Mouse (Mus musculus) right cerebral cortex, postnatal 4 days (tissue): Measurements from ENCODE around the gene Dnajc28.
"Not testable (repeated sequence)": the region's sequence is repeated elsewhere in the genome, so short reads cannot be mapped to it uniquely, and the experiment has no call there.

Experiments
- DNase-seq: peaks from one replicate; pipeline ENCODE4 v3.0.0-alpha.2; 2022

The Dnajc28 gene

DNA sequence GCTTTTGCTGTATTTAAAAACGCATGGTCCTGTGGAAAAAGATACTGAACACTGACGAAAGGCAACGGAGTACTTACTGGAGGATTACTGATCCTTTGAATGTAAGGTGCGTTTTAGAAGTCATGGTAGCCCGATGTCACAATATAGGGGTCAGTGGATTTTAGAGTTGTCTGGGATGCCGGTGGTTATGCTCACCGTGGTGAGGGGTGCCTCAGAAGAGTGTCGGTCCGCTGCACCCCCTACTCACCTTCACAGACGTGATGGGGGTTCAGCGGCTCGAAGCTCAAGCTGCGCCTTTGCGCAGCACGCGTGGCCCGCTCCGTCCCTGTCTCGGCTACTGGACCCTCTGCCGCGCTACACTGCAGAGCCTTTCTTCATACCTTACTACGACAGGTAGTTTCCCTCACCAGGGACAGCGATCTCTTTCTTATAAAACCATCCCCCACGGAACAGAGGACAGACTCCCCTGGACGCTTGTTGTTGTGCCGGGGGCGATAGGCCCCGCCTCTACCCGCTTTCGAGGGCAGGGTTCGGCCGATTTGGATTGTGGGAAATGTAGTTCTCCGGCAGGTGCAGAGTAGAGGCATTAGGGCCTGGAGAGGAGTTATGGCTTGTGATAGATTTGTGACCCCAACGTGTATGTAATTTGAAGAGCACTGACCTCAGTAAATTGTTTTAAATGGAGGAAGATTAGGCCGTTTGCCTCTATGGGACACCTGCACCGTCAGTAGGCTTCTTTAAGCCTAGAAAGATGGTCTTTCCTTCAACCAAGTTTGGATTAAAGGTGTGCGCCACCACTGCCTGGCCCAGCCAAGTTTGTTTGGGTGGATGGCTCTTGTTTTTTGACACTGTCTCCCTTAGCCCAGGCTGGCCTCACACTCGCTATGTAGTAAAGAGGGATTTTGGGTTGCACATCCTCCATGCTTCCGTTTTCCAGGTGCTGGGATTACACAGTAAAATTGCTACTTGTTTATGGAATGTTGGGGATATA is at the start of gene Dnajc28:
Dnajc28 (minus strand) TSS at position 516 of the 991 bp plus-strand sequence.
- peak; percentile 73 for DNase-seq

DNA sequence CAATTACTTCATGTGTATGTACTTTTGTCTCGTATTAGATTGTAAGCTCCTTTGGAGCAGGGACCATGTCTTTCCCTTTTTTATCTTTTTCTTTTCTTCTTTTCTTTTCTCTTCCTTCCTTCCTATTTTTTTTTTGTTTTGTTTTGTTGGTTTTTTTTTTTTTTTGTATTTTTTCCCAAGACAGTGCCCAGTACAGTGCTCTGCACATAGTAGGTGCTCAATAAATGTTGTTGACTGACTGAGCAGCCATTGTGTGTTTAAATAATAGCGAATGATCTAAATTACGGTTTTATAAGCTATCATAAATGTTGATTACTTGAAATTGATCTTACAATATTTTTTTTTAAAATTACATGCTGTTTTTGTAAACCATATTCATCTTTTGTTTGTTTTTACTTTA is 45.0 kb upstream of the Dnajc28 start:
- DNase-seq = no peak

DNA sequence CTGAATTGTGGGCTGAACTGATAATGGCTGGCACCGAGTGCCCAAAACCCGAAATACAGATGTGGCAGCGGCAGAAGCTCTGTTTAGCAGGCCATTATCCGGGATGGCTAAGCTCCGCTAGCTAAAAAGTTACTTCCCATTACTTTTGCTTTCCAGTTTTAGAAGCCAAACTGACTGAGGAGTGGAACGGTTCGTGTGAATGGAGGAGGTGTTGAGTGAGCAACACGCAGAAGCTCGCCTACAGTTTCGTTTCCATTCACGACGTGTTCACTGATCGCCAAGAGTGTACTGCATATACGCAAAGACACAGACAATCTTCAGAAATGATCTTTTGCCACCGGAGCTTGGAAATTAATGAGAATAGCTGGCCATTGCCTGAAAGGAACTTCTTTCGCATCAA is 43.5 kb upstream of the Dnajc28 start:
- DNase-seq = no peak

DNA sequence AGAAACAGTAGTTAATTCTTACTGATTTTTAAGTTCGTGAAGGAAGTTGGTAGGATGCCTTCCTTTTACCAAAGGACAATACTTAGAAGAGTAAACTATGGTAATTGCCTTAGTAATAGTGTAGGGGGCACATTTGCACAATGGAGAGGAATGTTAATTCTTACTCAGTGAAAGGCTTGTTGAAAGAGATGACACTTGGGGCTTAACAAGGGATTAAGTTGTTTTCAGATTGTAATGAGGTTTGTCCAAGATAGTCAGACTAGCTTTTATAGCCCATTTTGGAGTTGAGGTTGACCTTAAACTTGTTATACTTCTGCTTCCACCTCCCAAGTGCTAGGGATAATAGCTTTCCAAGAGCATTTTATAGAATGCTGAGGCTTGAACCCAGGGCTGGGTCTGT is 42.6 kb upstream of the Dnajc28 start:
- no peak for DNase-seq

DNA sequence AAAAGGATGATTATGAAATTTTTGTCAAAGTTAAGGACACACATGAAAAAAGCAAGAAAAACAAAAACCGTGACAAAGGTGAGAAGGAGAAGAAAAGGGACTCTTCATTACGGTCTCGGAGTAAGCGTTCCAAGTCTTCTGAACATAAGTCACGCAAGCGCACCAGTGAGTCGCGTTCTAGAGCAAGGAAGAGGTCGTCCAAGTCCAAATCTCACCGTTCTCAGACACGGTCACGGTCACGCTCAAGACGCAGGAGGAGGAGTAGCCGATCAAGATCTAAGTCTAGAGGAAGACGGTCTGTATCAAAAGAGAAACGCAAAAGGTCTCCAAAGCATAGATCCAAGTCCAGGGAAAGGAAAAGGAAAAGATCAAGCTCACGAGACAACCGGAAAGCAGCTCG is 41.0 kb upstream of the Dnajc28 start:
- no peak for DNase-seq

DNA sequence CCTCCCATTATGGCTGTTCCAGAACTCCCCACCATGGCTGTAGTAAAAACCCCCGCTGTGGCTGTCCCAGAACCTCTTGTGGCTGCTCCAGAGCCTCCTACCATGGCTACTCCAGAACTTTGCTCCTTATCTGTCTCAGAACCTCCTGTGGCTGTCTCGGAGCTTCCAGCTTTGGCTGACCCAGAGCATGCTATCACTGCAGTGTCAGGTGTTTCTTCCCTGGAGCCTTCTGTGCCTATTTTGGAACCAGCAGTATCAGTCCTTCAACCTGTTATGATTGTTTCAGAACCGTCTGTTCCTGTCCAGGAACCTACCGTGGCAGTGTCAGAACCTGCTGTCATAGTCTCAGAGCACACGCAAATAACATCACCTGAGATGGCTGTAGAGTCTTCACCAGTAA is 39.6 kb upstream of the Dnajc28 start:
- no peak for DNase-seq

DNA sequence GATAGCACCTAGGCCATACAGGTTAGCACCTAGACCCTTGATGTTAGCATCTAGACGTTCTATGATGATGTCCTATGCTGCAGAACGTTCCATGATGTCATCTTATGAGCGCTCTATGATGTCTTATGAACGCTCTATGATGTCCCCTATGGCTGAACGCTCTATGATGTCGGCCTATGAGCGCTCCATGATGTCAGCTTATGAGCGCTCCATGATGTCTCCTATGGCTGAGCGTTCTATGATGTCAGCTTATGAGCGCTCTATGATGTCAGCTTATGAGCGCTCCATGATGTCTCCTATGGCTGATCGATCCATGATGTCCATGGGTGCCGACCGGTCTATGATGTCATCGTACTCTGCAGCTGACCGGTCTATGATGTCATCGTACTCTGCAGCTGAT is 38.5 kb upstream of the Dnajc28 start:
- DNase-seq = no peak

DNA sequence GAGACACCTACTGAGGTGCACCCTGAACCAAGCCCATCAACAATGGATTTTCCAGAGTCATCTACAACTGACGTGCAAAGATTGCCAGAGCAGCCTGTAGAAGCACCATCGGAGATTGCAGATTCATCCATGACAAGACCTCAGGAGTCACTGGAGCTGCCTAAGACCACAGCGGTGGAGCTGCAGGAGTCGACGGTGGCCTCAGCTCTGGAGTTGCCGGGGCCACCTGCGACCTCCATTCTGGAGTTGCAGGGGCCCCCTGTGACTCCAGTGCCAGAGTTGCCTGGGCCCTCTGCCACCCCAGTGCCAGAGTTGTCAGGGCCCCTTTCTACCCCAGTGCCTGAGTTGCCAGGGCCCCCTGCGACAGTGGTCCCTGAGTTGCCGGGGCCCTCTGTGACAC is 36.5 kb upstream of the Dnajc28 start:
- no peak for DNase-seq

DNA sequence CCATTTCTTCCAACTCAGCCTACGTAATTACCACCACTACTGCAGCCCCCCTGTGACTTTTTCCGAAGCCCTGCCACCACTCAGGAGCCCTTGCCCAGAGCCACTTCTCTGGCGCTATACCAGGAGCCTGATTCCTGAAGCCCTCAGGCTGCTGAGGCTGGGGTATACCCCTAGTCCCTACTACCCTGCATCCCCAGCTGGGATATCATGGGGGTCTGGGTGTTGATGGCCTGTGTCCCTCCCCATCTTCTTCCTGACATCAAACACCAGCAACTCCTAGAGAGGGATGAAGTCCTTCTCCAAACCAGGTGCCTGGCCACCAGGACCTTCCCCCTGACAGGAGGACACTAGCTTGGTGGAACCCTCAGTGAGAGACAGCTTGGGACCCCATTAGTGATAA is 33.4 kb upstream of the Dnajc28 start:
- no peak for DNase-seq

DNA sequence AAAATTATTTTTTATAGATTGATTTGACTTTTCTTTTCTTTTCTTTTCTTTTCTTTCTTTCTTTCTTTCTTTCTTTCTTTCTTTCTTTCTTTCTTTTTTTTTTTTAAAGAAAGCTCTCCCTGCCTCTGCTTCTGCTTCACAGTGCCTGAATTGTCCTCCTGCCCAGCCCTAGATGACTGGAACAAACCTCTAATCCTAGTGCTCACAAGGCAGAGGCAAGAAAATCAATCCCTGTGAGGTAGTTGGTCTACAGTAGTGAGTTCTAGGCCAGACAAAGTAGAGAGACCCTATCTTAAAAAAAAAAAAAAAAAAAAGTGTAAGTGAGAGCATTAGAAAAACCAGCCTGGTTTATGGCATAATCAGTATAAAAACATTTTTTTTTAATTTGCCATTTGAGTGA is 31.0 kb upstream of the Dnajc28 start:
- no peak for DNase-seq

DNA sequence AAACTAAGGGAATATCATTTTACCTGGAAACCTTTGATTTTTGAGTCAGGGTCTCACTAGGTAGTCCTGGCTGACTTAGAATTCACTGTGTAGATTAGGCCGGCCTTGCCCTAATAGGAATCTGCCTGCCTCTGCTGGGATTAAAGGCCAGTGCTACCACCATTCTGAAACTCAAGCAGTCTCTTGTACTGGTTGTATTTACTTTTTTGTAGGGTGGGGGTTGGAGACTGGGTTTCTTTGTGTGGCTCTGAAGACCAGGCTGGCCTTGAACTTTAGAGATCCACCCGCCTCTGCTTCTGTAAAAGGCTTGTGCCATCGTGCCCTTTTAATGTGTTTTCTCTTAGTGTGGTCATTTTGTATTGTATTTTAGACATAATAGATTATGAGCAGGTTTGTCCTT is 30.4 kb upstream of the Dnajc28 start:
- DNase-seq = no peak

DNA sequence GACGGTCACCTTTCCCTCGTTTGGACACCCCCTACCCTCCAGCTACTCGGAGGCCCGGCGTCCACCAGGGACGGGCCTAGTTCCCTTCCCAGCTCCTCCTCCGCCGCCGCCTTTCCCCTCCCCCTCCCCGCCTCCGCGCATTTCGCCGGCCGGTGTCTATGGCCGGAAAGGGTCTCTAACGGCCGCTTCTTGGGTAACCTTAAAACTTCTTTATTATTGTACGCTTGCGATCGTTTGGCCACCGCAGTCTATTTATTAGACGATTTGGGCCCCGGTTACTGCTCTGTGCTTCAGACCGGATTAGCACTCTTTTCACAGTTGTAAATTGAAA is 29.4 kb upstream of the Dnajc28 start:
- DNase-seq = peak; percentile 74

DNA sequence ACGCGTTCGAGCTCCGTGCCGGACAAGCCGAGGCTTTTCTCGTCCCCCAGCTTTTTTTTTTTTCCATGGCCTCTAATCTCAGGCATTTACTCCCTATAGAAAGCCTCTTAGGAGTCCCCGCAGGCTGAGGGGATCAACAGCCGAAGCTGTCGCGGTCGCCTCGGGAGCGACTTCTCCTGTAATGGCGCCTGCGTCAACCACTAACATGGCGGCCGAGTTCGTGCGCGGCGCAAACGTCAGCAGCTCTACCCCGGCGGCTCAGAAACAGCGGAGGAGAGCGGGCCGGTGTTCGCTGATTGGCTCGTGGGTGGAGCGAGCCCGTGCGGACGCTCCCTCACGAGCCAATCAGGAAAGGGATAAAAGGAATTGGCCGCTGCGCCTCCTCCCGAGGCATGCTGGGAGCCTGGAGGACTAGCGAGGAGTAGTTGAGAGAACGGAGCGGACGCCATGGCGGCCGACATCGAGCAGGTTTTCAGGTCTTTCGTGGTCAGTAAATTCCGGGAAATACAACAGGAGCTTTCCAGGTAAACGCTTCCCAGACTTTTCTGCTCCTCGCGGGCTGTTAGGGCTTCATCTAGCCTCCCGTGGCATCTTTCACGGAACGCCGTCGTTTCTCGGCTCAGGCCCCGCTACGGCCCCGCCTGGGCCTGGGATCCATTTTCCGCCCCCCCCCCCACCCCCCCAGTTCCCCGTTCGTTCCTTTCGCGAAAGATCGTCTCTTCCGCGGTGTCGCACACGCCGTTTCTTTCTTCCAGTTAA is 28.8 kb upstream of the Dnajc28 start, which contains the start of gene Son:
Son (plus strand) TSS at position 46 of the 759 bp plus-strand sequence.
- peak; percentile 92 for DNase-seq

DNA sequence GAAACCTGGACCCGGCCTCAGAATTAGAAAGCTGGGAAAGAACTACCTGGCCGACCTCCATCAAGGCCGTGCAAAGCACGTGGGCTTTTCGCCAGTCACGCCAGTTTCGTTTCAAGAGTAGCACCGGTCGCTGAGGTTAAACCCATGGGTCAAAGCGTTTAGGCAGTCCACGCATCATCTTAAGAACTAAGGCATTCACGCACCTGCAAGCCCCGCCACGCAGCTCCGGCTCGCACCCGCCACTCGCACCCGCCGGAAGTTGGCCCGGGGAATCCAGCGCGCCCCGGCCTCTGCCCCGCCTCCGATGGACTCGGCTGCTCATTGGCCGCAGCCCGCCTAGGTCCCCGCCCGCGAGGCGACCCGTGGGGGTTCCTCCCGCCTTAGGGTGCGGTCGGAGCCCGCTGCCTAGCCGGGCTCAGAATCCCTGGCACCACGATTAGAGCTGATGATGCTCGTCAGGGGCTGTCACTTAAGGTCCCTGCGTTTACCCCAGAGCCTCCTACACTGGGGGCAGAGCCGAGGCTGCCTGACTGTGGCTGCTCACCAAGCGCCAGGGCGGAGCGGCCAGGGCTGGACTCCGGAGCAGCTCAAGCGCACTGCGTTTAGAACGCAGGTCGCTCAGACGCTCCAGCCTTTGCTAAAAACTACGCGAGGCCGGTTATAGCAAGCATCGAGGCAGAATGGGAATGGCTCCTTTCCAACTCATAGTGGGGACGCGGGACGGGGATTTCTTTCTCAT is 28.0 kb upstream of the Dnajc28 start, which contains the start of gene Gart:
Gart (minus strand) TSS at position 272 of the 739 bp plus-strand sequence.
- peak; percentile 88 for DNase-seq

DNA sequence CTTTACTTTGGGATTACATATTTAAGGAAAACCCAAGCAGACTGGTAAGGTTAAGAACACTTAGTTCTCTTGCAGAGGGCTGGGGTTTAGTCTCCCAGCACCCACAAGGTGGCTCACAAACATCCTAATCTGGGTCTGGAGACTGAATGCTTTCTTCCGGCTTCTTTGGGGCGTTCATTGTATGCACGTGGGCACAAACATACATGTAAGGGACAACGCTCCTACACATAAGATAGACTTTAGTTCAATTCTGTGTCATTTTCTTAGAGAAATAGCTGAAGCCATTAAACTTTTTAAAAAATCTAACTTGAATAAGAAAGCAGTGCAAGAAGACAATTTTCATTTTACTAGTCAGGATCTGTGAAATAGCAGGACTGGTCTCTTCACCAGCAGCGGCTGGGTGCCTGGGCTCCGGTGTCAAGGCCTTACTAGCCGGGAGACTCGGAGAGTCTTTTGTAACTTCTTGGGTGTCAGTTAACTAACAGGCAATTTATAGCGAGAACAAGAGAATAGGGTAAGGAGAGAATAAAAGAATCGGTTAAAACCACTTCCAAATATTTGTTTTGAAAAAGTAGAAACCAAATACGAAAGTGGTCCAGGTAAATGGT is 27.3 kb upstream of the Dnajc28 start:
- DNase-seq = no peak

DNA sequence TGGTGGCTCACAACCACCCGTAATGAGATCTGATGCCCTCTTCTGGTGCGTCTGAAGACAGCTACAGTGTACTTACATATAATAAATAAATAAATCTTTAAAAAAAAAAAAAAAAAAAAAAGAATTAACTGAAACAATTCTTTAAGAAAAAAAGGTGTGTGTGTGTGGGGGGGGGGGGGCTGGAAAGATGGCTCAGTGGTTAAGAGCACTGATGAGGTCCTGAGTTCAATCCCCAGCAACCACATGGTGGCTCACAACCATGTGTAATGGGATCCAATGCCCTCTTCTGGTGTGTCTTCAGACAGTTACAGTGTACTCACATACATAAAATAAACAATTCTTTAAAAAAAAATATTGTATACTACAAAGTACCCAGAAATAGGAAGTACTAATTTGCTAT is 26.6 kb upstream of the Dnajc28 start:
- DNase-seq = not testable (repeated sequence)

DNA sequence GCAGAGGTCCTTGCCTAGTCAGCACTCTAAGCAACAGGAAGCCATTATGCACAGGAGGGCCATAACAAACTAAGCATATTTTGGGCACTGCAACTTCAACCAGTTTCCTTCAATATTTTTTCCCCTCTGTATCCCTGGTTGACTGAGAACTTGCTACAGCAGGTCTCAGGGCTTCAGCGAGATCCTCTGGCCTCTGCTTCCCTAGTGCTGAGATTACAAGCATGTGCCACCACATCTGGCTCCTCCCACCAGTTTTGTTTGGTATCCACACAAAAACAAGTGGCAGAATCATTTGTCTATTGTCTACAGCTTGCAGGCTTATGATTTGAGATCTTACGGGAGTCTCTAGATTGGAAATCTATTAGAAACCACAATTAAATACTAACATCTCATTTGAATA is 26.1 kb upstream of the Dnajc28 start:
- no peak for DNase-seq

DNA sequence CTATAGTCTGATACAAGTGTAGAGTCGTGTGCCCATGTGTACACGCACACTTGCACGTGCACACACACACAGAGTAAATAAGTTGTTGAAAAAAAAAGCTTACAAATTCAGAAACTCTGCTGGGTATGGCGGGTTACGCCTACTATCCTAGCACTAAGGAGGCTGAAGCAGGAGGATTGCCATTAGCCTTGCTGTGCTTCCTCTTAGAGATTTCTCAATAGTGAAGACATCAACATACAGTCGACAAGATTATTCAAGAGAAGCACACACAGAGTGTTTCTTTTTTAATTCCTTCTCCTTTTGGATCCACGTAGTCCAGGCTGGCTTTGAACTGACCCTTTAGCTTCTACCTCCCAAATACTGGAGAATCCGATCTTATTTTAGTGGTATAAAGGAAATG is 21.3 kb upstream of the Dnajc28 start:
- DNase-seq = no peak

DNA sequence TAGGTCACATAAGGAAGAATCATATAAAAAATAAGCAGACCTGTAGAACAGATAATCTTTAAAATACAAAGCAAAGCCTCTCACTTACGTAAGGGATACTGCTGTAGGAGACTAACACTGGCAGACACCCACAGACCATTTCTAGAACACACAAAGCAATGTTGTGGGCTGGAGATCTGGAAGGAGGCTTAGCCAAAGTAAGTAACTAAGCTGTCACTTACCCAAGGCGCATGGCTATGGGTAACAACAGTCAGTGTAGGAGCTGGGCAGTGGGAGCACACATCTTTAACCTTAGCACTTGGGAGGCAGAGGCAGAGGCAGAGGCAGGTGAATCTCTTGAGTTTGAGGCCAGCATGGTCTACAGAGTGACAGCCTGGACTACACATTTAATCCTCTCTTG is 20.8 kb upstream of the Dnajc28 start:
- DNase-seq = no peak

DNA sequence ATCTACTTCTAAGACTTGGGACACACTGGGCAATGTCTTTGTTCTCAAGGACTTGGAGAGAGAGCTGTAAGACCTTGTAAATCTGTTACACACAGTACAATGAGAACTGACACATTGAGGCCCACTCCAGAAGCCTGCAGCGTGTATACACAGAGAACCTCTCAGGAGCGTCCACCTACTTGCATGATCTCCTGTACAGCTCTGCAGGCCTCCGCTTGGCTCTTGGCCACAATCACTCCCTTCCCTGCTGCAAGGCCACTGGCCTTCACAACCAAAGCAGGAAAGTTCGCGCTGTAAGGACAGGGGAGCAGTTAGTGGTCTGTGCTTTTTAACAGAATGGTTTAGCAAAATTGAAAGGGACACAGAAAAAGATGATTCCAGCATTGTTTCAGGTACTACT is 20.3 kb upstream of the Dnajc28 start:
- no peak for DNase-seq

DNA sequence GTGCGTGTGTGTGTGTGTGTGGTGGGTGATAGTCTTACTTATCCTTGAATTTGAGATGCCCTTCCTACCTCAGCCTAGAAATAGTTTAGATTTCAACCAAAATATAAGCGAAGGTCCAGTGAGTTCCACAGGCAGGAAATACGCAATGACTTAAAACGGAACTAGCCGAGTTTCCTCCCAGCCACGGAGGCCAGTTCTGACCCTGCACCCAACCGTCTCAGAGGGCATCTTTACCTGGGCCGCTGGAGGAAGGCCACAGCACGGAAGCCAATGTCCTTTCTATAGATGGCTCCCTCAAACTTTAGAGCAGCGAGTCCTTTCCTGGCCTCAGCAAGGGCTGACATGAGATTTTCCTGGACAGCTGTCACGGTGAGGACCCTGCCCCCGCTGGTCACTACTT is 14.8 kb upstream of the Dnajc28 start:
- DNase-seq = no peak

DNA sequence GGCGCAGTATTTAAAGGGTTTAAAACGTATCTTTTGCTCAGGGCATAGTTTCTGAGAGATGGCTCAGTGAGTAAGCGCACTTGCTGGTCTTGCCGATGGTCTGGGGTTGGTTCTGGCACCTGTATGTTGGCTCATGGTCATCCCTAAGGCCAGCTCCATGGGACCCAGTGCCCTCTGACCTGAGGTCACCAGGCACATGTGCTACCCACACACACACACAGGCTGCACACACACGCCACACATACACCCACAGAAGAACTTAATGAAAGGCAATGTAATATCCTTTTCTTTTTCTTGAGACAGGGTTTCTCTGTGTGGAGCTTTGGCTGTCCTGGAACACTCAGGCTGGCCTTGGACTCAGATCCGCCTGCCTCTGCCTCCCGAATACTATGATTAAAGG is 14.1 kb upstream of the Dnajc28 start:
- DNase-seq = no peak

DNA sequence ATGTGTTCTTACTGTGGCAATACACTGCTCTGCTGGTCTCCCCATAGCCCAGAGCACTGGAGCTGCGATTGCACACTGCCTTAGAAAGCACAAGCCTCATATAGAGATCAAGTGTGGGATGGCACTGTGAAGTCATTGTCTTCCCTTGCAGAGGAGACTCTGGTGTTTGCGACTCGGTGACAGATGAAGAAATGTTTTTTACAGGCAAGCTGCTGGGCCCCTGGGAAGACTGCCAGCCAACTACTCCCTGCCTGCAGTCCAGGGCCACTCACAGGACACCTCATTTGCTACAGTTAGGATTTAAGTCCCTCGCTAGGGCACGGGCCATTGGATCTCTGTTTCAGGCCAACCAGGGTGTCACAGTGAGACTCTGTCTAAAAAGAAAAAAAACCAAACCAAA is 13.6 kb upstream of the Dnajc28 start:
- DNase-seq = no peak
